Comparison of ENCODE assay signal across 9 mouse cellular contexts in genomic region chr7:131966023-131966915, GRCm38 (mm10). TPM values are rescaled to one million over a fixed set of nuclear protein-coding genes. Genes with fewer than 3 reads are reported as not detected.
A peak's percentile ranks its signal among the peaks of the same experiment; 100 is the strongest.
DNase-seq lines count a peak whose midpoint lies in the region; ATAC-seq and TF ChIP-seq lines count a peak whose summit lies in the region.
"Had no signal": no experiment of that assay in that cellular context is flagged by ENCODE, and none has a peak within 500 bp of the region (broad histone marks: within the 10 kb centered on the region; RNA-seq: fewer than 3 reads in every experiment).

TSS of gene Gpr26 (plus strand) at chr7:131966460.

- H3K27me3 ChIP-seq in embryonic facial prominence, embryonic 11.5 days (ENCODE audit: control insufficient read depth, insufficient read depth, low read length) = peaks cover 31% of the 10 kb centered on the region
- H3K27me3 ChIP-seq in intestine, embryonic 16.5 days (replicated peaks; ENCODE audit: control insufficient read depth, insufficient read depth, low read length) = peaks cover 37% of the 10 kb centered on the region
- peaks cover 51% of the 10 kb centered on the region for H3K27me3 ChIP-seq in midbrain, embryonic 13.5 days

- 1% methylated on average over 32 of the region's 32 CpGs for WGBS in embryonic facial prominence, embryonic 11.5 days
- 2% methylated on average over 29 of the region's 32 CpGs for WGBS in intestine, embryonic 16.5 days
- WGBS in midbrain, embryonic 13.5 days = under 1% methylated on average over 30 of the region's 32 CpGs

- 0 out of 2 replicates have a peak, but pooled peaks have one; percentile 18 for ATAC-seq in embryonic facial prominence, embryonic 11.5 days (replicated peaks; ENCODE audit: insufficient number of reproducible peaks, low FRiP score, low TSS enrichment, low read depth)
- ATAC-seq in intestine, embryonic 16.5 days = no peak
- ATAC-seq in midbrain, embryonic 13.5 days = peak; percentile 80

- no peaks in the 10 kb centered on the region for H3K9me3 ChIP-seq in embryonic facial prominence, embryonic 11.5 days (replicated peaks; ENCODE audit: control insufficient read depth, low read length)
- no peaks in the 10 kb centered on the region for H3K9me3 ChIP-seq in intestine, embryonic 16.5 days (ENCODE audit: control insufficient read depth, low read length)
- no peaks in the 10 kb centered on the region for H3K9me3 ChIP-seq in midbrain, embryonic 13.5 days

- H3K36me3 ChIP-seq in embryonic facial prominence, embryonic 11.5 days (replicated peaks; ENCODE audit: control insufficient read depth, insufficient read depth, low read depth, low read length) = no peaks in the 10 kb centered on the region
- H3K36me3 ChIP-seq in intestine, embryonic 16.5 days (ENCODE audit: control insufficient read depth, insufficient read depth, low read length) = no peaks in the 10 kb centered on the region
- no peaks in the 10 kb centered on the region for H3K36me3 ChIP-seq in midbrain, embryonic 13.5 days

- no peak for TF ChIP-seq CTCF in gastrocnemius, adult 2 months (IDR thresholded peaks at IDR 0.05)

- H3K27ac ChIP-seq in gastrocnemius, adult 2 months = no peak within 1 kb of the TSS
- no peak within 1 kb of the TSS for H3K27ac ChIP-seq in embryonic facial prominence, embryonic 11.5 days (replicated peaks; ENCODE audit: low read depth, low read length)
- no peak within 1 kb of the TSS for H3K27ac ChIP-seq in intestine, embryonic 16.5 days (ENCODE audit: low read length)
- H3K27ac ChIP-seq in midbrain, embryonic 13.5 days = peak within 1 kb of the TSS; percentile 70

- H3K4me3 ChIP-seq in gastrocnemius, adult 2 months = no peak within 1 kb of the TSS
- H3K4me3 ChIP-seq in embryonic facial prominence, embryonic 11.5 days (ENCODE audit: low read depth, low read length) = peak within 1 kb of the TSS; percentile 17
- peak within 1 kb of the TSS; percentile 7; the same call in 1 of the 2 replicates for H3K4me3 ChIP-seq in intestine, embryonic 16.5 days (ENCODE audit: low read length)
- H3K4me3 ChIP-seq in midbrain, embryonic 13.5 days (replicated peaks) = peak within 1 kb of the TSS; percentile 53

- H3K4me1 ChIP-seq in embryonic facial prominence, embryonic 11.5 days (ENCODE audit: control insufficient read depth, insufficient read depth, low read length) = no peaks in the 10 kb centered on the region
- H3K4me1 ChIP-seq in intestine, embryonic 16.5 days (ENCODE audit: control insufficient read depth, insufficient read depth, low read length) = no peaks in the 10 kb centered on the region
- H3K4me1 ChIP-seq in midbrain, embryonic 13.5 days (replicated peaks) = peaks cover 25% of the 10 kb centered on the region

- intact Hi-C loops in gastrocnemius, adult 2 months (cut with DNase I) = no loop called here

- peak within 1 kb of the TSS; percentile 49 for H3K4me2 ChIP-seq in embryonic facial prominence, embryonic 11.5 days (ENCODE audit: low read depth, low read length)
- no peak within 1 kb of the TSS for H3K4me2 ChIP-seq in intestine, embryonic 16.5 days (ENCODE audit: low read depth, low read length)
- peak within 1 kb of the TSS; percentile 80 for H3K4me2 ChIP-seq in midbrain, embryonic 13.5 days (replicated peaks)

- H3K9ac ChIP-seq in embryonic facial prominence, embryonic 11.5 days (replicated peaks; ENCODE audit: low read length) = no peak within 1 kb of the TSS
- no peak within 1 kb of the TSS for H3K9ac ChIP-seq in intestine, embryonic 16.5 days (ENCODE audit: low read depth, low read length)
- H3K9ac ChIP-seq in midbrain, embryonic 13.5 days (replicated peaks) = peak within 1 kb of the TSS; percentile 80

- peak; percentile 10 for DNase-seq in gastrocnemius, postnatal 25 days
- no peak for DNase-seq in gastrocnemius, adult 2 months
- DNase-seq in embryonic facial prominence, embryonic 11.5 days (ENCODE audit: low spot score) = no peak
- DNase-seq in spleen, postnatal 10 days (ENCODE audit: low spot score in 2 of 2) = no peak
- DNase-seq in cerebellum, adult 11-12 months = no peak
- no peak for DNase-seq in lung, postnatal 4 days
- DNase-seq: heart, postnatal 36 days had no signal

RNA-seq across cellular contexts. Expression of gene Gpr26, which starts in this region (rescaled TPM):
- not detected for total RNA-seq in gastrocnemius, postnatal 25 days (2021)
- total RNA-seq in gastrocnemius, adult 2 months (2021) = not detected
- polyA plus RNA-seq in embryonic facial prominence, embryonic 11.5 days (2014; fragmentation: Nextera tagmentation; extraction: Ambion mirVana) = 0.03 and 0.06 TPM in 2 replicates
- polyA plus RNA-seq in intestine, embryonic 16.5 days (2015; fragmentation: Nextera tagmentation; extraction: Ambion mirVana) = not detected in 2 replicates
- polyA plus RNA-seq in midbrain, embryonic 13.5 days (2015; fragmentation: Nextera tagmentation; extraction: Ambion mirVana) = 0.97 and 1.3 TPM in 2 replicates
- total RNA-seq: heart, postnatal 36 days had no signal

Comparison
In these comparisons a context has a peak if more than half of its experiments do, and no peak if none do; other contexts are left out.
1. Peak in DNase-seq in gastrocnemius, postnatal 25 days; RNA of the gene not detected or under 1 TPM.
2. Peak in ATAC-seq, H3K4me3 ChIP-seq and H3K4me2 ChIP-seq in embryonic facial prominence, embryonic 11.5 days; RNA of the gene not detected or under 1 TPM.